Mouse (Mus musculus): ENCODE measurements around the gene Mthfd1.
A peak's percentile ranks its signal among the peaks of the same experiment; 100 is the strongest.

Mthfd1 gene

DNA sequence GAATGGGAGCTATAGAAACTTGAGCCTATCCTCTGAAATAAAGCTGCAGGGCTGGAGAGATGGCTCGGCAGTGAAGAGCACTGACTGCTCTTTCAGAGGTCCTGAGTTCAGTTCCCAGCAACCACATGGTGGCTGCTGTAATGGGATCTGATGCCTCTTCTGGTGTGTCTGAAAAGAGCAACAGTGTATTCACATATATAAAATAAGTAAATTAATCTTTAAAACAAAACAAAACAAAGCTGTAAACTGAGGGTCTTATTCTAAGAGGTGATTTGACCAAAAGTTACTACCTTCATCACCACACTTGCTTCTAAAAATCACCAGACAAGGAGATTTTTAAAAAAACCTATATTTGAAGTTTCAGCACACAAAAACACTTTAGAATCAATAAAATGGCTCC, 105.8 kb downstream of the Mthfd1 start:
- no peak for DNase-seq (ENCODE audit: low spot score)

DNA sequence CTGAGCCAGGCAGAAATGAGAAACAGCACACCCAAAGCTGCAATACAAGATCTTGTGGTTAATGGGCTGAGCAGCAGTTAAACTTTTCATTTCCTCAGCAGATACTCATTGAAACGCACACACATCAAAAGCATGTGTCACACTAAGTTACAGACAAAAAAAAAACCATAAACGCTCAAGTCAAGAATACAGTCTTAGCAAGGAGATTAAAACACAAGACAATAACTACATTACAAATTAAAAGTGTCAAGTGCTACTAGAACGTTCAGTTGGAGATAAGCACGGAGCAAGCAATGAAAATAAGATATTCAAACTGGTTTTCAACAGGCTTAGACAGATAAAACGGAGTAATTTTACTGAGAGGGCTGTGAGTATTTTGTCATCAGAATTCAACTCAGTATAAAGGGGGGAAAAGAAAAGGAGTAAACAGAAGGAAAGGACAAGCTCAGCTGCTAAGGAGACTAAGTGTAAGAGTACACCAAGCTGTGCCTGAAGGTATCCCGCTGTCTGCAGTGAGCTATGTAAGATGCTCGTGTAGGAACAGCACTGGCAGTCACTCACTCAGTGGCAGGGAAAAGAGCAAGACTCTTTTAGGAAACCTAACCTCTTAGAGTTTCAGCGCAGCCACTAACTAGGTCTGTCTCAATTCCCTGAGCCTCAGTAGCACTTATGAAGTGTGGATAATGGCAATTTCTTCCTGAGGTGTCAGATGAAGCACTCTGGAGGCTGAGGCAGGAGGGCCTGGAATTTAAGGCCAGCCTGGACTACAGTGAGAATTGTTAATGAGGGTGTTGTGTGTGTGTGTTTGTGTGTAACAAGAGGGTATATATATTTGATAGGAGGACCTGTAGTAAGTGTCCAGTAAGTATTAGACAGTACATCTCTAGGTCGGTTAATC, 106.6 kb downstream of the Mthfd1 start:
- DNase-seq (ENCODE audit: low spot score): no peak

DNA sequence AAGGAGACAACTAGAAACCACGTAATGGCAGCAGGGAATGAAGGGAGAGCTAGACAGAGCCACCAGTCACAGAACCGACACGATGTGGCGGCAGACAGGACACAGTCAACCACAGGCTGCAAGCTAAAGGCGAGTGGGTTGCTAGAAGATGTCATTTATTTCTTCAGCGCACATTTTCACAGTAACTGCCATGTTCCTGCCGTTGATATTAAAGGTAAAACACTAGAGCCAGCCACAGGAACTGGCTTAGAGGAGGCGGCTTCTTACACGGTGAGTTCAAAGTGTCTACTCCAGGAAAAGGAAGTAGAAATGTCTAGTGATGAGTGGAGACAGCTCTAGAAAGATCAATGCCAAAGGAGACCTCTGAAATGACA, 107.2 kb downstream of the Mthfd1 start:
- no peak for DNase-seq (ENCODE audit: low spot score)

DNA sequence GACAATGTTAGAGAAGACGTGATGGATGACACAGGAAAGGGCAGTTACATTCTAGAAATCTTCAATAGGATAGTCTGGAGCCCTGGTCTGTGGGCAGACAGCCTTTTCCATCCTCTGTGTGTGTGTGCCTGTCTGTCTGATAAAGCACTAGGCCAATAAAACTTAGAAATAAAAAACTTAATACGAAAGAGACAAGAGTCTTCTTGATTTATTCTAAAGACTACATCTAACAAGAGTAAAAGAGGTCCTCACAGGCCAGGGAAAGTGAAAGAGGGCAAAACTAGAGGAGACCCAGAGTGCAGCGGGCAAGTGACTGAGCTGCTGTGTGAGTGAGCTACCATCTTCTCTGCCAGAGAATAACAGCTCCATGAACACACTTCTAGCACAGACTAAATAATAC, 111.2 kb downstream of the Mthfd1 start:
- no peak for DNase-seq (ENCODE audit: low spot score)

DNA sequence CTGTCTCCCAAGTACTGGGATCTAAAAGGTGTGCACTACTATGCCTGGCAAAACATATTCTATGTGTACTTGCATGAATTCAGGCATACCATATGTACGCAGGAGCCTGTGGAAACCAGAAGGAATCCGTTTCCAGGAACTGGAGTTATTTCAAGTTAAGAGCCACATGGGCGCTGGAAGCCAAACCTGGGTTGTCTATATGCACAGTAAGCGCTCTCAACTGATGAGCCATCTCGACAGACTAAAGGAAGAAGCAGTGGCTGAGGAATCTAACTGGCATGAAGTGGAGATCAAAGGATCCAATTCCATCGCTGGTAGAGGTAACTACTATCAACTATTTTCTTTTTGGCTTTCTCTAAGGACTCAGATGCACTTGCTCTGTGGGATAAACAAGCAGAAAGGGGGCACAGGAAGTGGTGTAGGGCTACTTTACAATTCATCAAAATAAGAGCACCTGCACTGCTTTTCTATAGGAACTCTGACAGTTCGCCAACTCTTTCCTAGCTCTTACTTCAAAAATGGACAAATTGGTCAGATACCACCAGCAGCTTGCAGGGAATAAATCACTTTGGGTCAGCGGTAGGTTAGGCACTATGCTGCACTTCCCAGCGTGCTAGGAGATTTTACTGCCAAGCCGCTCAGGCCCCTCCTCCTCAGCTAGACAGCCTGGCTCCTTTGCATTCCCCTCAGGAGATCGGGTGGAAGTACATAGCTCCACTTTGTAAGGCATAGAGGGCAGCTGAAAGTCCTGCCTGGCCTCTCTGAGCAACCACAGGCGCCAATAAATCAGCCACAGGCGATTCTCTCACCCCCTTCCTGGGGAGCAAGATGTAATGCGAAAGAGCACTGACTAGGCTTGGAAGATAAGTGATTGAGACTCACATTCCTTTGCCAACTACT, 112.2 kb downstream of the Mthfd1 start:
- DNase-seq (ENCODE audit: low spot score): no peak

DNA sequence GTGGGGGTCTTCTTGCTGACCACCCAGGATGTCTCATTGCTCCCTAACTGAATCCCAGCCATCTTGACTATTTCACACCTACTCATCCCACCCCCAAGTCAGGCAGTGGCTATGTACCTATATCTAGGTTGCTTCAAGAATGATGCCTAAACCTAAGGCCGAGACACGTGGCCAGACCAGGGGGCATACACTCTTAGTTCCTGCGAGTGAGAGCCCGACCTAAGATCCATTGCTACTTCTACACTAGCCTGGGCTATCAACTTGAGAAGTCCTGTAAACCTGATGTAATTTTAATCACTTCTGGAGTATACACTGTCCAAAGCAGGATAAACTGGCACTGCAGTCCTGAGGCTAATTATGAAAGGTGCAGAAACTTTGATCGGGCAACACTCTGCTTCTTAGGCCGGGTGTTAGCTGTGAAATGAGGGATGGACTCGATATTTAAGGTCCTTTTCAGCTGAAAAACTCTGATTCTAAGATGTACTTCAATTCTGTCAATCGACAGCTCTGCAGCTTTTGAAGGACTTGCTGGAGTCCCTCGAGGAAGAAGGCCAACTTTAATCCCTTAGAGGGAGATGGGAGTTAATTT, 113.2 kb downstream of the Mthfd1 start:
- no peak for DNase-seq (ENCODE audit: low spot score)

DNA sequence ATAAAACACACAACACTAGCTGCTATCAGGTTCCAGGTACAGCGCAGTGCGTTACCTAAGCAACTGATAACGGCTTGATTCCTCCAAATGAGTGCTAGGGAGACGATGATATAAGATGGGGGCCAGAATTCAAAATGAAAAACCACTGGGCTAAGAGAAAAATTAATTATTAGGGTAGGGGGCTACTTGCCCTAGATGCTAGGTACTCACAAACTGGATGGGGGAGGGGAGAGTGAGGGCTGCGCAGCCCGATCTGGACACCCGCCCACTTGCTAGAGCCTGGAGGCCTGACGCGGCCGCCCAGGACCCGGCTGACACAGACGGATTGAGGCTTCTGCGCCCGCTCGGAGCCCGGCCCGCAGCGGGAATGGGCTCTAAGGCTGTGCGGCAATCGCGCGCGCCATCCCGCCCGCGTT, 113.7 kb downstream of the Mthfd1 start:
- DNase-seq (ENCODE audit: low spot score): peak; percentile 78

Data from testis, postnatal 10 days (tissue).